Mouse (Mus musculus) intestine, embryonic 14.5 days (tissue): ENCODE results near the gene Prkaca. TPM values are rescaled to one million over a fixed set of nuclear protein-coding genes. Genes with fewer than 3 reads are reported as not detected.

Experiments used
- ATAC-seq: fragments of 200-750 bp; cut with Nextera tagmentation; replicated peaks from 2 replicates; pipeline ENCODE4 v1.8.0; 2017; ENCODE audit warnings: low read depth, moderate number of reproducible peaks, moderate TSS enrichment, moderate library complexity; ENCODE audit not compliant: low FRiP score, low TSS enrichment
- DNase-seq: peaks from one replicate; pipeline ENCODE4 v3.0.0-alpha.2; 2018; ENCODE audit warnings: low spot score
- H3K27ac ChIP-seq: fragments of 300-500 bp; sonication (generic); 2 replicates; pipeline ENCODE4 v1.5.1; 2014; ENCODE audit warnings: low read depth, mild to moderate bottlenecking, control low read depth
- H3K27me3 ChIP-seq: fragments of 300-500 bp; sonication (generic); replicated peaks from 2 replicates; pipeline ENCODE4 v1.6.1; 2014; ENCODE audit warnings: low read length, control low read depth; ENCODE audit not compliant: control insufficient read depth, insufficient read depth
- H3K36me3 ChIP-seq: fragments of 300-500 bp; sonication (generic); 2 replicates; pipeline ENCODE4 v1.6.1; 2014; ENCODE audit warnings: low read length, control low read depth; ENCODE audit not compliant: control insufficient read depth, insufficient read depth
- H3K4me1 ChIP-seq: fragments of 300-500 bp; sonication (generic); replicated peaks from 2 replicates; pipeline ENCODE4 v1.6.1; 2014; ENCODE audit warnings: low read length, control low read depth, mixed read lengths; ENCODE audit not compliant: control insufficient read depth, insufficient read depth
- H3K4me2 ChIP-seq: fragments of 300-500 bp; sonication (generic); 2 replicates; pipeline ENCODE4 v1.6.1; 2014; ENCODE audit warnings: low read length
- H3K4me3 ChIP-seq: fragments of 300-500 bp; sonication (generic); 2 replicates; pipeline ENCODE4 v1.5.1; 2014; ENCODE audit warnings: low read depth, low read length, control low read depth, mixed read lengths
- H3K9ac ChIP-seq: fragments of 300-500 bp; sonication (generic); 2 replicates; pipeline ENCODE4 v1.6.1; 2014; ENCODE audit warnings: mild to moderate bottlenecking, low read length
- H3K9me3 ChIP-seq: fragments of 300-500 bp; sonication (generic); 2 replicates; pipeline ENCODE4 v1.6.1; 2016; ENCODE audit warnings: low read length, control low read depth; ENCODE audit not compliant: control insufficient read depth
- WGBS: fragments of 180-500 bp; shearing (Covaris S2); extraction: QIAGEN DNeasy Blood & Tissue Kit; methylation state at CpG from one replicate; pipeline ENCODE4 v1.1.7; 2014; 5-methylcytosine and 5-hydroxymethylcytosine counted together
- polyA plus RNA-seq: library from polyadenylated mRNA; unstranded; fragments of >200 nt; fragmentation: Nextera tagmentation; extraction: Ambion mirVana; gene quantifications from 2 replicates; pipeline ENCODE4 v1.2.1, GENCODE M21; 2014

Gene Prkaca
- polyA plus RNA-seq, 1 experiment from 2014 or later = 105 TPM

DNA sequence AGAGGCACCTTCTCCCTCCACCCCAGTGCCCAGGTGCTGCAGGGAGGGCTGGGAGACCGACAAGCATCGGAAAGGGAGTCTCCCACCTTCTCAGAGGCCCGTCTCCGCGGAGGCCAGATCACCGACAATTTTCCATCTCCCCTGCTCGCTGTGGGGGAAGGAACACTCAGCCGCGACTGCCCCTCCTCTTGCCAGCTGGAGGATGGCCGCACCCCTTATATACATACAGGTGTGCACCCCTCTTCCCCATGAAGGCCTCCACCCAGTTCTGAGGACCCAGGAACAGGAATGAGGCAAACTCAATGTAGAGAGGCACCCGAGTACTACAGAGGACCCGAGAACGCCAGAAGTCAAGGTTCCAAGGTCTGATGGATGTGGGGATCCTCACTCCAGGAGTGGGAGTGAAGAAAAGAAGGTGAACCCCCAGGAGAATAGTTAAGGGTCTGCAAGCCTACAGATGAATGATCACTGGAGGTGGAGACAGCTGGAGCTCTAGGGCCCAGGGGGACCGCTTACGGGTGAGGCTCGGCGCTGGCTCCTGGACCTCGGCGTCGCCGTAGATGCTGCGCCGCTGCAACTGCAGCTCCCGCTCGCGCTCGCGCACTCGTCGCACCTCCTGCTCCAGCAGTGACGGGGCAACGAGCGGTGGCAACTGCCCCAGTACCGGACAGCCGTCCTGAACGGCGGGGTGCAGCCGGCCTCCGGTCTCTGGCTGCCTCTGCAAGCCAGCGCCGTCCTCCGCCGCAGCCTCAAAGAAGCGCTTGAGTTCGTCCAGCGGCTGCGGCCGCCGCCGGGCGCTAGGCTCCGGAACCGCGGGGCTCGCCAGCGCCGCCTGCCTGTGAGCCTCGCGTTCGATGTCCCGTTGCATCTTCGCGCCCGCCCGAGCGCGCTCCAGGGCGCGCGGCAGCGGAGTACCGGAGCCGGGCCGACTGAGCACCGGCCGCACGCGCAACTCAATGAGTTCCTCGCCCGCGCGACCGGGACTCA, 38.1 kb downstream of the Prkaca start:
- Histone ChIP-seq H3K4me3 (peak overlapping the region; percentile 36), H3K4me2 (peak overlapping the region; percentile 74), H3K27ac (no peak overlapping the region), H3K36me3 (no peaks in the 10 kb centered on the region), H3K27me3 (peaks cover 36% of the 10 kb centered on the region), H3K9me3 (no peaks in the 10 kb centered on the region; the same call in 1 of the 2 replicates), H3K9ac (peak overlapping the region; percentile 32; the same call in 1 of the 2 replicates), H3K4me1 (peaks cover 22% of the 10 kb centered on the region)
- DNase-seq = peak; percentile 88
- WGBS = 1% methylated on average over 82 of the region's 83 CpGs
- ATAC-seq = peak; percentile 20; the same call in 1 of the 2 replicates

DNA sequence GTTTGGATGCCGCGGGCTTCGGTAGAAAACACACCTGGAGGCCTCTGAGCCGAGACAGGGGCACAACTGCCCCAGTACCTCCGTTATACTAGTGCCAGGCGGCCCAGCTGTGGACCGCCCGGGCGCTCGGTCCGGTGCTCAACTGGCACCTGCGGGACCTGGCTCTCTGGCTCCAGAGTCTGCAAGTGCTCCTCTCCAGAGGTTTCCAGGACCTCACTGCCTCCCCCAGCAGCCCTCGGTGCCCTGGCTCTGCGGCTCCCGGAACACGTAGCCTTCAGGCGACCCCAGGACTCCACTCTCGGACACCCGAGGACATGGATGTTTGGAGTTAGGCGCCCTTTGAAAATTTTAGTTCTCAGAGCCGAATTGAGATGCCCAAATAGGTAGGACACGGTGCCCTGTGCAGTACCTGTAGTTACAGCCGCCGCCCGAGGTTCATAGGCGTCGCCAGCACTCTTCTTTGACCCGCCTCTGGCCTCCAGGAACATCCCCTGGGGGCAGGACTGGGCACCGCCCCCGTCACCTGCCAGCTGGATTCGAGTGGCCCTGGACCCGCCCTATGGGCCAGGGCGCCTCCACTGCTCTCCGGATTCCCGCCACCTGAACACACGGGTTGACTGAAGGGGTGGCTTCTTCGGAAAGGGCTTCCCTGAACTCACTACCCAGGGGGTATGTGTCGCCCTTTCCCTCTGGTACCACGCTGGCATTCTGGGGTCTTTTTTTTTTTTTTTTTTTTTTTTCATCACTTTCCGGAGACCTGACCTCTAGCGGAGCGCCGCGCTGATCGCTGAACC, 39.1 kb downstream of the Prkaca start, which contains the start of gene 2210011C24Rik:
Gene 2210011C24Rik, minus strand, starts transcription at position 467 of the 794 bp plus-strand sequence.
- H3K4me1 ChIP-seq = peaks cover 22% of the 10 kb centered on the region
- DNase-seq = peak; percentile 72
- 1% methylated on average over 44 of the region's 45 CpGs for WGBS
- peak within 1 kb of the TSS; percentile 32; the same call in 1 of the 2 replicates for H3K9ac ChIP-seq
- ATAC-seq = peak; percentile 16; the same call in 1 of the 2 replicates
- H3K4me3 ChIP-seq = peak within 1 kb of the TSS; percentile 36
- H3K27ac ChIP-seq = no peak within 1 kb of the TSS
- H3K36me3 ChIP-seq = no peaks in the 10 kb centered on the region
- peaks cover 36% of the 10 kb centered on the region for H3K27me3 ChIP-seq
- no peaks in the 10 kb centered on the region; the same call in 1 of the 2 replicates for H3K9me3 ChIP-seq
- H3K4me2 ChIP-seq = peak within 1 kb of the TSS; percentile 74

DNA sequence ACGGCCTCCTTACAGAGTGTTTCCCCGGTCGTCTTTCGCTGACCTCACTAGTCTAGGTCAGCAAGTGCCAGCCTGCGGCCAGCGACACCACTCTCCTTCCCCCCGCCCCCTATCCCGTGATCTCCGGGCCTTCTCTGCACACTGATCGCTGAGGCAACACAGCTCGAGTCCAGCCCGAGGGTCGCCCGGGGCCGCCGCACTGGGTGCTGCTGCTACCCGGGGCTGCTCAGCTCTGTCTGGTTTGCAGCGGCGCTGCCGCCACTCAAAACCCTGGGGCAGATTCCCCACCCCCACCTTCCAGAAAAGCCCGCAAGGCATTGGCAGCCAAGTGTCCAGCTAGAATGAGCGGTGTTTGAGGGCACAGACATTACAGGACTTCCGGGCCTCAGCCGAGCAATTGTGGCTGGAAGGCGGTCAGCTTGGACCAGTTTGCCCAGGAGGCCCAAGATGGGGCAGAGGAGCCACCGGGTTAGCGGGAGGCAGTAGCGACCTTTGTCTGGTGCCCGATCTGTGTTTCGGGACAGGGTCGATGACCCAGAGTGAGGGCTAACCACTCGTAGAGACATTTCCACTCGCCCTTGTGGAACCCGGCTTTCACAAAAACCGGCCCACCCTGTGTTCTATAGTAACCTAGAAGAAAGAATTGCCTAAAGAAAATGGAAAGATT, 39.8 kb downstream of the Prkaca start:
- WGBS = 13% methylated on average over 35 of the region's 35 CpGs
- no peak overlapping the region for H3K9ac ChIP-seq

DNA sequence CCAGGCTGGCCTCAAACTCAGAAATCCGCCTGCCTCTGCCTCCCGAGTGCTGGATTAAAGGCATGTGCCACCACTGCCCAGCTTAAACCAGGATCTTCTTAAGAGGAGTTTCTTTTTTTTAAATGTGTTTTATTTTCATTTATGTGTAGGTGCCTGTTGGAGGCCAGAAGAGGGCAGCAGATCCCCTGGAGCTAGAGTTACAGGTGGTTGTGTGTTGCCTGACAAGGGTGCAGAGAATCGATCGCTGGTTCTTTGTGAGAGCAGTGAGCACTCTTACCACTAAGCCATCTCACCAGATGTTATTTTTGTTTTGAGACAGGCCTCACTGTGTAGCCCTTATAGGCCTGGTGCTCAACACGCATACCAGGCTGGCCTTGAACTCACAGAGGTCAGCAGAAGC, 43.0 kb downstream of the Prkaca start:
- Histone ChIP-seq H3K9me3 (no peaks in the 10 kb centered on the region; the same call in 1 of the 2 replicates), H3K27me3 (peaks cover 27% of the 10 kb centered on the region), H3K4me1 (peaks cover 14% of the 10 kb centered on the region), H3K27ac (no peak overlapping the region), H3K4me2 (no peak overlapping the region), H3K9ac (no peak overlapping the region), H3K4me3 (no peak overlapping the region), H3K36me3 (no peaks in the 10 kb centered on the region)
- ATAC-seq = no peak
- no peak for DNase-seq
- WGBS = 89% methylated on average over 5 of the region's 5 CpGs

More for the DNA sequence above, 39.8 kb downstream of the Prkaca start:
- peaks cover 22% of the 10 kb centered on the region for H3K4me1 ChIP-seq
- 0 out of 2 replicates have a peak, but pooled peaks have one; percentile 13 for ATAC-seq
- no peaks in the 10 kb centered on the region; the same call in 1 of the 2 replicates for H3K9me3 ChIP-seq
- H3K36me3 ChIP-seq = no peaks in the 10 kb centered on the region
- H3K4me3 ChIP-seq = peak overlapping the region; percentile 36
- peak; percentile 65 for DNase-seq
- no peak overlapping the region for H3K27ac ChIP-seq
- peaks cover 36% of the 10 kb centered on the region for H3K27me3 ChIP-seq
- H3K4me2 ChIP-seq = peak overlapping the region; percentile 74

DNA sequence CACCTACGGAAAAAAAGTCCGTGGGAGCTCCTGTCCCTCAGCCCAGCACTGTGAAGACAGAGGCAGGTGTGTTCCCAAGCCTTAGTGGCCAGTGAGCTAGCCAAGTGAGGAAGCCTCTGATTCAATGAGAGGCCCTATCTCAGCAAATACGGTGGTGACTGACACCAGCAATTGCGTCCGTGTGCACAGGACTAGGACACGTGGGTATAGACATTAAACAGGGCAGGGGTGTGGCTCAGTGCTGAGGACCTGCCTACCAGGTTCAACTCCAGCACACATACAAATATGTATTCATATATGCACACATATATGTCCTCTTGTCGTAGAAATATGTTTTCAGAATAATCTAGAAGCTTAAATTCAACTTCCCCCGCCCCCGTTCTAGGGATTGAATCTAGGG, 46.9 kb downstream of the Prkaca start:
- no peak overlapping the region for H3K27ac ChIP-seq
- H3K4me3 ChIP-seq = no peak overlapping the region
- H3K9ac ChIP-seq = no peak overlapping the region
- no peaks in the 10 kb centered on the region for H3K36me3 ChIP-seq
- no peak for DNase-seq
- H3K9me3 ChIP-seq = no peaks in the 10 kb centered on the region; the same call in 1 of the 2 replicates
- peaks cover 18% of the 10 kb centered on the region for H3K4me1 ChIP-seq
- H3K4me2 ChIP-seq = no peak overlapping the region
- ATAC-seq = no peak
- 66% methylated on average over 9 of the region's 9 CpGs for WGBS
- H3K27me3 ChIP-seq = no peaks in the 10 kb centered on the region

DNA sequence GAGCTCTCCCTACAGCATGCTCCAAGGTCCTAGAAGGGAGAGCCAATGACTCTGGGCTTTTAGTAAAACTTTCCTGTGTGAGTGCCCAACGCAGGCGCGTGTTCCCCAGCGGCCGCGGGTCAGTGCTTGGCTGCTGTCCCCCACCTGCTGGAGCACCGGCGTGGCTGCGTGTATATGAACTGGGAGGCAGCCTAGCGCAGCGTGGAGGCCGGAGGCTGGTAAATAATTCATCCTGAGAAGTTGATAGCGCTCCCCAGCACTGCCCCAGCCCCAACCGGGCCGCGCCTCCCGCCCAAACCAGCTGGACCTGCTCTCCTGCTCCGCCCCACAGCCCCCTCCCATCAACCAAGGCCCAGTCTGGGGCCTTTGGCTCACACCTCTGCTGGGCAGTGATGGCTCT, 48.3 kb downstream of the Prkaca start, which contains the start of gene Palm3:
Gene Palm3, plus strand, starts transcription at position 376 of the 400 bp plus-strand sequence.
- Histone ChIP-seq H3K4me2 (peak within 1 kb of the TSS; percentile 40), H3K4me1 (peaks cover 27% of the 10 kb centered on the region), H3K36me3 (no peaks in the 10 kb centered on the region), H3K27me3 (peaks cover 5% of the 10 kb centered on the region; the same call in 1 of the 2 replicates), H3K4me3 (peak within 1 kb of the TSS; percentile 25), H3K9me3 (no peaks in the 10 kb centered on the region), H3K9ac (peak within 1 kb of the TSS; percentile 16; the same call in 1 of the 2 replicates), H3K27ac (no peak within 1 kb of the TSS)
- DNase-seq (peak; percentile 77), ATAC-seq (peak; percentile 57)
- 6% methylated on average over 18 of the region's 18 CpGs for WGBS

DNA sequence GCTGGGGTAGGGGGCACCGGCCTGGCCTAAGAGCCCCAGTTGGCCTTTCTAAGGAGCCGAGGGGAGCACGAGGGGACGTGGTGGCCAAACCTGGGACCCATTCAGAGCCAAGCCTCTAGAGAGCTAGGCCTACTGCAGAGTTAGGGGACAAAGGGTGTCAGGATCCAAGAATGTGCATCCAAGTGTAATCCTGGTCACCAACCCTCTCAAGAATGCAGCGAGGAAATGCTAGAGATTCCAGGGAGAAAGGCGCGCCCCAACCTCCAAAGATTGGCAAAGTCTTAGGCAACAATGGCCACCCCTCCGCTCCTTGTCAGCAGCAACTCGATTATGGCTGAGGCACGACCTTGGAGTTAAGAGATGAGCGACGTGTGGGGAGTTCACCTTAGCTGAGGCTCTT, 48.8 kb downstream of the Prkaca start:
- no peaks in the 10 kb centered on the region for H3K9me3 ChIP-seq
- H3K9ac ChIP-seq = peak overlapping the region; percentile 16; the same call in 1 of the 2 replicates
- H3K4me1 ChIP-seq = peaks cover 31% of the 10 kb centered on the region
- H3K27me3 ChIP-seq = peaks cover 9% of the 10 kb centered on the region; the same call in 1 of the 2 replicates
- ATAC-seq = no peak; the same call in 1 of the 2 replicates
- DNase-seq = no peak
- H3K4me3 ChIP-seq = peak overlapping the region; percentile 25
- no peak overlapping the region for H3K27ac ChIP-seq
- no peaks in the 10 kb centered on the region for H3K36me3 ChIP-seq
- WGBS = 36% methylated on average over 12 of the region's 12 CpGs
- peak overlapping the region; percentile 40 for H3K4me2 ChIP-seq
